Mouse (Mus musculus): ENCODE measurements around the gene Sh3bp1. TPM values are rescaled to one million over a fixed set of nuclear protein-coding genes. Genes with fewer than 3 reads are reported as not detected.

Gene Sh3bp1
- total and polyA plus RNA-seq, 3 experiments = 34.1 to 1,400 (median 207) TPM

DNA sequence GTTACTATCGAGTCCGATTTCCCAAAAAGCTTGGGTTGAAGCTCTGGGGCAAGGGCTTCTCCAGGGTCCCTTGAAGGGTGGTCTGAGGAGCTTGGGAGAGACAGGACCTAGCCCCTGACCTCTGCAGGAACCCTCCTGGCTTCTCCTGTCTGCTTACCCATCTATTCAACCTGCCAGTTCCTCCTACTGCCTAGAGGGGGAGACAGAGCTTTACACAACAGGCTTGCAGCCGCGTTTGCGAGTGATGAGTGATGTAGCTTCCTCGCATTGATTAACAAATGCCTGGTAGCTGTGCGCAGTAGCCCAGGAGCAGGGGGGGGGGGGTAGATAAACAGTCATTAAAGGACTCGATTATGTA lies 16.1 kb downstream of the Sh3bp1 start:
- H3K9me3 ChIP-seq (replicated peaks) = no peaks in the 10 kb centered on the region
- no peak for TF ChIP-seq GATA1 (IDR thresholded peaks at IDR 0.05; ENCODE audit: borderline replicate concordance, low read length)
- TF ChIP-seq CTCF (IDR thresholded peaks at IDR 0.05; ENCODE audit: low read depth, low read length) = peak; percentile 83
- peak overlapping the region; percentile 98 for H3K4me3 ChIP-seq (ENCODE audit: low read depth, low read length)
- H3K27me3 ChIP-seq (ENCODE audit: insufficient read depth, low read length) = no peaks in the 10 kb centered on the region
- no peak for ATAC-seq (ENCODE audit: extremely low read depth, insufficient number of reproducible peaks, low FRiP score, poor library complexity, severe bottlenecking)
- peaks cover 86% of the 10 kb centered on the region for H3K36me3 ChIP-seq (replicated peaks)
- peak; percentile 77 for DNase-seq (ENCODE audit: low spot score)
- peaks cover 84% of the 10 kb centered on the region for H3K4me1 ChIP-seq (ENCODE audit: insufficient read depth, low read depth, low read length)

DNA sequence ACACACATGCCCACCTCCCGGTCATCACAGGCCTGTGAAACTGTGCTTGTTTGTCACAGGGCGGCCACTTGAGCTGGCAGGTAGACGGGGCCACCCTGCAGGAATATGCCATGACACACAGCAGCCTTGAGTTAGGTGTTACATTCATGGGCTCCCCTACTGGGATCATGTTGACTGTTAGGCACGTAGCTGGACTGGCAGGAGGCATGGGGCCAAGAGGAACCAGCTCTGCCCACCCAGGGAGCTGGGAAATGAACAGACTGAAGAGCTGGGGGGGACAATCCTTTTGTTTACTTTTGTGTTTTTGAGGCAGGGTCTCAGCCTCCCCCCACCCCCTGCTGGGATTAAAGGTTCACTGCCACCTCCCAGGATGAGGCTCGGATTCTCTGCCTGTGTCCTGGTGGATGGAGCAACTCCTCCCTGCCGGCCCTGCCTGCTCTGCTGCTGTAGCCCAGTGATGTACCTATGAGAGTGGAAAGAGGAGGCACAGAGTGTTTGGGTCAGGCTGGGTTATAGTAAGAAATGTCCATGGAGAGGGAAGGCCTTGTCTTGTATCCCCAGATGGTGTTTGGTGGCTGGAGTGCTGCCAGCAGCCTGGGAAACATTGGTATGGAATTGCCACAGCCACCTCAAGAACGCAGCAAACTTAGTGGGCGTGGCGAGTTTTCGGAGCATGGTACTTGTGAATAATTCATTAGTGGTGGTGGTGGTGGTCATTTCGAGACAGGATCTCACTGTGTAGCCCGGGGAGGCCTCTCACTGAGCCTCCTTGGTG lies 16.7 kb downstream of the Sh3bp1 start:
- no peak for TF ChIP-seq CTCF (IDR thresholded peaks at IDR 0.05; ENCODE audit: low read depth, low read length)
- no peak for TF ChIP-seq POLR2AphosphoS5 (IDR thresholded peaks at IDR 0.05; ENCODE audit: insufficient replicate concordance, low read depth, low read length)
- no peak for TF ChIP-seq GATA2 (IDR thresholded peaks at IDR 0.05; ENCODE audit: borderline replicate concordance, low read depth, low read length)
- TF ChIP-seq GATA1 (IDR thresholded peaks at IDR 0.05; ENCODE audit: borderline replicate concordance, low read length) = no peak
- no peak for TF ChIP-seq TAL1 (conservative IDR thresholded peaks at IDR 0.05; ENCODE audit: low read depth, low read length)
- peak overlapping the region; percentile 98 for H3K4me3 ChIP-seq (ENCODE audit: low read depth, low read length)
- DNase-seq (ENCODE audit: low spot score) = no peak
- peaks cover 81% of the 10 kb centered on the region for H3K36me3 ChIP-seq (replicated peaks)
- peaks cover 79% of the 10 kb centered on the region for H3K4me1 ChIP-seq (ENCODE audit: insufficient read depth, low read depth, low read length)
- H3K27me3 ChIP-seq (ENCODE audit: insufficient read depth, low read length) = no peaks in the 10 kb centered on the region
- peaks cover under 1% of the 10 kb centered on the region; the same call in 1 of the 2 replicates for H3K9me3 ChIP-seq (replicated peaks)
- ATAC-seq (ENCODE audit: extremely low read depth, insufficient number of reproducible peaks, low FRiP score, poor library complexity, severe bottlenecking) = no peak

DNA sequence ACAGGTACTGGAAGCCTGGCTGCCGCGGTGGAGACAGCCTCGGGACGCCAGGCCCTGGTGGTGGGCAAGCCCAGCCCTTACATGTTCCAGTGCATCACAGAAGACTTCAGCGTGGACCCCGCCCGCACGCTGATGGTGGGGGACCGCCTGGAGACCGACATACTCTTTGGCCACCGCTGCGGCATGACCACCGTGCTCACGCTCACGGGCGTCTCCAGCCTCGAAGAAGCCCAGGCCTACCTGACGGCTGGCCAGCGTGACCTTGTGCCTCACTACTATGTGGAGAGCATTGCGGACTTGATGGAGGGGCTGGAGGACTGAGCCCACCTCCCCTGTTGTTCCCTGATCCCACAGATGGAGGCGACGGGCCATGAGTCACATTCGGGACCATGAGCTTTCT lies 18.6 kb downstream of the Sh3bp1 start:
- Histone ChIP-seq H3K9me3 (replicated peaks) (peaks cover 5% of the 10 kb centered on the region), H3K36me3 (replicated peaks) (peaks cover 72% of the 10 kb centered on the region), H3K4me1 (ENCODE audit: insufficient read depth, low read depth, low read length) (peaks cover 81% of the 10 kb centered on the region), H3K27me3 (ENCODE audit: insufficient read depth, low read length) (no peaks in the 10 kb centered on the region), H3K4me3 (ENCODE audit: low read depth, low read length) (peak overlapping the region; percentile 24; the same call in 1 of the 2 replicates)
- TF ChIP-seq GATA2 (IDR thresholded peaks at IDR 0.05; ENCODE audit: borderline replicate concordance, low read depth, low read length) (no peak), GATA1 (IDR thresholded peaks at IDR 0.05; ENCODE audit: borderline replicate concordance, low read length) (no peak), POLR2AphosphoS5 (IDR thresholded peaks at IDR 0.05; ENCODE audit: insufficient replicate concordance, low read depth, low read length) (no peak), TAL1 (conservative IDR thresholded peaks at IDR 0.05; ENCODE audit: low read depth, low read length) (no peak)
- DNase-seq (ENCODE audit: low spot score) = no peak
- ATAC-seq (ENCODE audit: extremely low read depth, insufficient number of reproducible peaks, low FRiP score, poor library complexity, severe bottlenecking) = no peak

DNA sequence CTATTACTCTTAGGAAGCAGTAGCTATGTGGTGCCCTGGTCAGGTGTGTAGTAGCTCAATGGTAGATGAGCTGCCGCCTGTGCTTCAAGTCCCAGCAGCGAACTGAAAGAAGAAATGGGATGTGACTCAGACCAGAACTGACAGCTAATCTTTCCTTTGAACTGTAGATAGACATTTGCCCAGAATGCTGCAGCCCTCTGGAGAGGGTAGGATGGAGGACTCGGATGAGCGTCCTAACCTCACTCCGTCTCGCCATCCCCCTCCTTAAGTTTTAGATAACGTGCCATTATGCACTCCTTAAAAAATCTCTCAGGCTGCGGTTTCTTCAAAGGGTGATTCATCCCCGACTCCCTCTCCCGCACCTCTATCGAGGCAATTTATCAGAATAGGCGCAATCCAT lies 20.3 kb downstream of the Sh3bp1 start:
- DNase-seq (ENCODE audit: low spot score) = no peak
- Histone ChIP-seq H3K36me3 (replicated peaks) (peaks cover 65% of the 10 kb centered on the region), H3K27me3 (ENCODE audit: insufficient read depth, low read length) (no peaks in the 10 kb centered on the region), H3K4me1 (ENCODE audit: insufficient read depth, low read depth, low read length) (peaks cover 88% of the 10 kb centered on the region), H3K9me3 (replicated peaks) (peaks cover 5% of the 10 kb centered on the region), H3K4me3 (ENCODE audit: low read depth, low read length) (no peak overlapping the region)
- TF ChIP-seq GATA2 (IDR thresholded peaks at IDR 0.05; ENCODE audit: borderline replicate concordance, low read depth, low read length) (no peak), TAL1 (conservative IDR thresholded peaks at IDR 0.05; ENCODE audit: low read depth, low read length) (no peak), GATA1 (IDR thresholded peaks at IDR 0.05; ENCODE audit: borderline replicate concordance, low read length) (no peak), POLR2AphosphoS5 (IDR thresholded peaks at IDR 0.05; ENCODE audit: insufficient replicate concordance, low read depth, low read length) (no peak), CTCF (IDR thresholded peaks at IDR 0.05; ENCODE audit: low read depth, low read length) (no peak)
- no peak for ATAC-seq (ENCODE audit: extremely low read depth, insufficient number of reproducible peaks, low FRiP score, poor library complexity, severe bottlenecking)

DNA sequence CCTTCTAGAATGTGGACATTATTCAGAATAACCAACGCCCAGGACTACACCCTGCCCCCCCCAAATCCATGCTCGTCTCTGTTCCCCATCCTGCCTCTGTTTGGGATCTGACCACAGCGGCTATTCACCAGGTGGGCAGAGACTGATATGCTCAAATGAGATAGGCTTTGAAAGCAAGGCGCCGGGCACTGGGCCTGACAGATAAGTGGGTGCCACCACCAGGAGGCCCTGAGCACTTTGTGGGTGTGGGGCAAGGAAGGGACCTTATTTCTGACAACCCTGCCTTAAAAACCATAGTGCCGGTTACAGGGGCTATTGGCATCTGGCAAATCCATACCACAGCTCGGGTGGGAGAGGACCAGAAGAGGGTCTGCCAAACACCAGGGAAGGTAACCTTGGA lies 23.1 kb downstream of the Sh3bp1 start:
- peak; percentile 46 for ATAC-seq (ENCODE audit: extremely low read depth, insufficient number of reproducible peaks, low FRiP score, poor library complexity, severe bottlenecking)
- H3K36me3 ChIP-seq (replicated peaks) = peaks cover 42% of the 10 kb centered on the region
- H3K27me3 ChIP-seq (ENCODE audit: insufficient read depth, low read length) = no peaks in the 10 kb centered on the region
- TF ChIP-seq POLR2AphosphoS5 (IDR thresholded peaks at IDR 0.05; ENCODE audit: insufficient replicate concordance, low read depth, low read length) (no peak), TAL1 (conservative IDR thresholded peaks at IDR 0.05; ENCODE audit: low read depth, low read length) (peak; percentile 92)
- peak overlapping the region; percentile 66 for H3K4me3 ChIP-seq (ENCODE audit: low read depth, low read length)
- peaks cover 5% of the 10 kb centered on the region for H3K9me3 ChIP-seq (replicated peaks)
- DNase-seq (ENCODE audit: low spot score) = peak; percentile 83
- peaks cover 80% of the 10 kb centered on the region for H3K4me1 ChIP-seq (ENCODE audit: insufficient read depth, low read depth, low read length)

DNA sequence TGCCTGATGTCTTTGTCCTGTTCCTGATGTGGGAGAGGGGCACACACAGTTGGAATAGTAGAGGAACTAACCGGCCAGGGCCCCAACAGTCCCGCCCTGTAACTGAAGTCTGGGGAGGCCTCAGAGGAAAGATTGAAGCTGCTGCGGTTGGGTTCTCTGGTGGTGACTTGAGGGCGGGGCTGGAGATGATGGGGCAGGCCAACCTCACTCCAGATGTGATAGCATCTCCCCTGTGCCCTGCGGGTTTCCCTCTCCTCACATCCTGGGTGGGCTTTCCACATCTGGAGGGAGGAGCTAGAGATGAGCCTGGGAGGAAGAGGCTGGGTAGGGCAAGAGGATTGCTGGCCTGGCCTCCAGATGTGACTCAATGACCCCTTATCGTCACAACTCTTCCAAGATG lies 24.0 kb downstream of the Sh3bp1 start:
- Histone ChIP-seq H3K36me3 (replicated peaks) (peaks cover 40% of the 10 kb centered on the region), H3K9me3 (replicated peaks) (peaks cover 5% of the 10 kb centered on the region), H3K4me1 (ENCODE audit: insufficient read depth, low read depth, low read length) (peaks cover 79% of the 10 kb centered on the region), H3K27me3 (ENCODE audit: insufficient read depth, low read length) (no peaks in the 10 kb centered on the region), H3K4me3 (ENCODE audit: low read depth, low read length) (peak overlapping the region; percentile 66)
- ATAC-seq (ENCODE audit: extremely low read depth, insufficient number of reproducible peaks, low FRiP score, poor library complexity, severe bottlenecking) = peak; percentile 62
- peak; percentile 80 for DNase-seq (ENCODE audit: low spot score)
- no peak for TF ChIP-seq POLR2AphosphoS5 (IDR thresholded peaks at IDR 0.05; ENCODE audit: insufficient replicate concordance, low read depth, low read length)
- no peak for TF ChIP-seq TAL1 (conservative IDR thresholded peaks at IDR 0.05; ENCODE audit: low read depth, low read length)
- no peak for TF ChIP-seq GATA2 (IDR thresholded peaks at IDR 0.05; ENCODE audit: borderline replicate concordance, low read depth, low read length)
- TF ChIP-seq CTCF (IDR thresholded peaks at IDR 0.05; ENCODE audit: low read depth, low read length) = no peak
- no peak for TF ChIP-seq GATA1 (IDR thresholded peaks at IDR 0.05; ENCODE audit: borderline replicate concordance, low read length)
